Mouse (Mus musculus): ENCODE measurements around the gene Foxp1. TPM values are rescaled to one million over a fixed set of nuclear protein-coding genes. Genes with fewer than 3 reads are reported as not detected.

Gene Foxp1
- polyA plus RNA-seq, 1 experiment from 2014 or later: 91.9 TPM

DNA sequence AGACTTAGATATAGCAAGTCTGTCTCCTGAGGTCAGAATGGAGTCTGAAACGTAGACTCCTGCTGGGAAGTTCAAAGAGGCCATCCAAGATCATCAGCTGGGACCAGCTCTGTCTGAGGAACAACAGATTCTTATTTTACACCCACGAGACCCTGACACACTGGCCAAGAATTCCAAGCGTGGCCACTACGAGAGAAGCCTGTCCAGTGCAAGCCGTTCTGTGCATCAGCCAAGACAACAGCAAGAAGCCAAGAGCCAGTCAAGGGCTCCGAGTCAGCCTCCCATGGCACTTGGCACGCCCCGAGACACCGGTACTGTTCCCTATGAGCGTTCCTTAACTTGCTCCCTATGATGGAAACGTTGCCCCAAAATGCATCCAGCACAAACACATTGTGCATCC lies 194.8 kb downstream of the Foxp1 start:
- Histone ChIP-seq H3K9me3 (ENCODE audit: control insufficient read depth, low read length) (no peaks in the 10 kb centered on the region), H3K4me2 (replicated peaks; ENCODE audit: low read depth, low read length) (no peak overlapping the region), H3K27ac (ENCODE audit: low read depth, low read length) (no peak overlapping the region), H3K27me3 (ENCODE audit: control insufficient read depth, insufficient read depth, low read length) (no peaks in the 10 kb centered on the region), H3K9ac (ENCODE audit: low read depth, low read length) (no peak overlapping the region), H3K36me3 (ENCODE audit: control insufficient read depth, insufficient read depth, low read length) (no peaks in the 10 kb centered on the region), H3K4me3 (ENCODE audit: low read depth, low read length) (no peak overlapping the region), H3K4me1 (replicated peaks; ENCODE audit: control insufficient read depth, insufficient read depth, low read length) (no peaks in the 10 kb centered on the region)
- DNase-seq (ENCODE audit: low spot score): no peak
- WGBS: 77% methylated on average over 11 of the region's 11 CpGs
- ATAC-seq (ENCODE audit: low FRiP score): no peak

- Histone ChIP-seq H3K4me3 (ENCODE audit: low read depth, low read length) (no peak overlapping the region), H3K9me3 (ENCODE audit: control insufficient read depth, low read length) (no peaks in the 10 kb centered on the region), H3K4me1 (replicated peaks; ENCODE audit: control insufficient read depth, insufficient read depth, low read length) (no peaks in the 10 kb centered on the region), H3K27ac (ENCODE audit: low read depth, low read length) (no peak overlapping the region), H3K36me3 (ENCODE audit: control insufficient read depth, insufficient read depth, low read length) (no peaks in the 10 kb centered on the region), H3K4me2 (replicated peaks; ENCODE audit: low read depth, low read length) (no peak overlapping the region), H3K9ac (ENCODE audit: low read depth, low read length) (no peak overlapping the region), H3K27me3 (ENCODE audit: control insufficient read depth, insufficient read depth, low read length) (no peaks in the 10 kb centered on the region)
- DNase-seq (ENCODE audit: low spot score) (no peak), ATAC-seq (ENCODE audit: low FRiP score) (no peak)
- 96% methylated on average over 2 of the region's 2 CpGs for WGBS
Observed at GRCm38 (mm10) chr6:99325881-99326280, 196.6 kb downstream of the Foxp1 start.

DNA sequence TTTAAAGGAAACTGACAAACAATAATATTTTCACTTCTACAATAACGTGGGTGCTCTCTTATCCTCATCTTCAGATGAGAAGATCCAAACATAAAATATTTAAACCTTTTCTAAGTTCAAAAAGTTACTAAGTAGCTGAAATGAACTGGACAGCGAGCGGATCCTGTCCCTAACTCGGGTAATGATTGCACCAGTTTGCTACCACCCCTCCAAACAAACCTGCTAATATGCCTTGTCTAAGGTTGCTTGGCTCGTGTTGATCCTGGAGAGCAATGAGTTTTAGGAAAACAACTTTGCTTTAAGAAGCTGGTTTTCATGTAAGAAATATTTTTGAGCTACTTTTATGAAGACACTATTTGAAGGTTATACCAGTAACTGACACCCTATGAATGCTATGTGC lies 197.1 kb downstream of the Foxp1 start:
- Histone ChIP-seq H3K27me3 (ENCODE audit: control insufficient read depth, insufficient read depth, low read length) (no peaks in the 10 kb centered on the region), H3K4me1 (replicated peaks; ENCODE audit: control insufficient read depth, insufficient read depth, low read length) (no peaks in the 10 kb centered on the region), H3K36me3 (ENCODE audit: control insufficient read depth, insufficient read depth, low read length) (no peaks in the 10 kb centered on the region), H3K27ac (ENCODE audit: low read depth, low read length) (no peak overlapping the region), H3K4me3 (ENCODE audit: low read depth, low read length) (no peak overlapping the region), H3K9me3 (ENCODE audit: control insufficient read depth, low read length) (no peaks in the 10 kb centered on the region), H3K9ac (ENCODE audit: low read depth, low read length) (no peak overlapping the region), H3K4me2 (replicated peaks; ENCODE audit: low read depth, low read length) (no peak overlapping the region)
- DNase-seq (ENCODE audit: low spot score): no peak
- ATAC-seq (ENCODE audit: low FRiP score): no peak
- WGBS: 90% methylated on average over 5 of the region's 5 CpGs

DNA sequence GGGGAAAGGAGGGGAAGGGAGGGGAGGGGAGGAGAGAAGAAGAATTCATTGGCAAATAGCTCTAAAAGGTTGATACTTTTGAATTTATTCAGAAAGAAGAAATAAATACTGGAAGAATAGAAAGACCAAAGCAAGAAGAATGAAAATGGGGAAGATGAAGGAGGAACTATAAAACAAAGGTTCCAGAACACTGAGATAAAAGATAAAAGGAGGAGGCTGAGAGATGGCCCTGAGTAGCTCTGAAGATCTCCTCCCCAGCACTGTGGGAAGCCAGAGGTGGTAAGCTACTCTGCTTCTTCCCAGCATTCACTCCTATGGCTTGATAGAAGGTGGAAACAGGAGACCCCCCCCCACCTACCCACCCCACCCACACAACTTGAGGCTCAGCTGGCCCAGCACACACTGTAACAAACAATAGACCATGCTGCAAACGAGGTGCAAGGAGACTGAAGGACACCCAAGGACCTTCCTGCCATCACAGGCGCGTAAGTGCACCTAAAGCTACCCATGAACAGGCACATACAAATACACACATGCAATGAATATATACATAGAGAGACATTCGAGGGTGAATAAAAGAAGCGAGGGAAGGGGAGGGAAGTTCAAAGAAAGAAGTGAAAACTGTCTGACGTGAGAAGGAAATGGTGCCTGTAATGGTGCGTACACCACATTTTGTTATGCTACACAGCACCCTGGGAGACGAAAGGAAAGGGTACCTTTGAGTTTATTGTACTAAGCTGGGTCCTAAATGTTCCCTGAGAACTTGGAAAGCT lies 200.2 kb downstream of the Foxp1 start:
- WGBS: 80% methylated on average over 8 of the region's 8 CpGs

GRCm38 (mm10) chr6:99320444-99320843 lies 202.1 kb downstream of the Foxp1 start:
- 63% methylated on average over 8 of the region's 8 CpGs for WGBS
- ATAC-seq (ENCODE audit: low FRiP score): no peak
- Histone ChIP-seq H3K36me3 (ENCODE audit: control insufficient read depth, insufficient read depth, low read length) (no peaks in the 10 kb centered on the region), H3K4me3 (ENCODE audit: low read depth, low read length) (no peak overlapping the region), H3K4me2 (replicated peaks; ENCODE audit: low read depth, low read length) (no peak overlapping the region), H3K27ac (ENCODE audit: low read depth, low read length) (no peak overlapping the region), H3K9ac (ENCODE audit: low read depth, low read length) (no peak overlapping the region), H3K4me1 (replicated peaks; ENCODE audit: control insufficient read depth, insufficient read depth, low read length) (peaks cover 3% of the 10 kb centered on the region; the same call in 1 of the 2 replicates), H3K27me3 (ENCODE audit: control insufficient read depth, insufficient read depth, low read length) (no peaks in the 10 kb centered on the region), H3K9me3 (ENCODE audit: control insufficient read depth, low read length) (no peaks in the 10 kb centered on the region)
- peak; percentile 20 for DNase-seq (ENCODE audit: low spot score)

More for the DNA sequence above, 200.2 kb downstream of the Foxp1 start:
- no peak for ATAC-seq (ENCODE audit: low FRiP score)
- DNase-seq (ENCODE audit: low spot score): no peak
- H3K9ac ChIP-seq (ENCODE audit: low read depth, low read length): no peak overlapping the region
- no peaks in the 10 kb centered on the region for H3K9me3 ChIP-seq (ENCODE audit: control insufficient read depth, low read length)
- H3K4me1 ChIP-seq (replicated peaks; ENCODE audit: control insufficient read depth, insufficient read depth, low read length): peaks cover 3% of the 10 kb centered on the region; the same call in 1 of the 2 replicates
- no peaks in the 10 kb centered on the region for H3K36me3 ChIP-seq (ENCODE audit: control insufficient read depth, insufficient read depth, low read length)
- no peaks in the 10 kb centered on the region for H3K27me3 ChIP-seq (ENCODE audit: control insufficient read depth, insufficient read depth, low read length)
- no peak overlapping the region for H3K4me3 ChIP-seq (ENCODE audit: low read depth, low read length)
- no peak overlapping the region for H3K27ac ChIP-seq (ENCODE audit: low read depth, low read length)
- no peak overlapping the region for H3K4me2 ChIP-seq (replicated peaks; ENCODE audit: low read depth, low read length)

- Histone ChIP-seq H3K4me2 (replicated peaks; ENCODE audit: low read depth, low read length) (no peak overlapping the region), H3K4me1 (replicated peaks; ENCODE audit: control insufficient read depth, insufficient read depth, low read length) (peaks cover 3% of the 10 kb centered on the region; the same call in 1 of the 2 replicates), H3K27ac (ENCODE audit: low read depth, low read length) (no peak overlapping the region), H3K4me3 (ENCODE audit: low read depth, low read length) (no peak overlapping the region), H3K36me3 (ENCODE audit: control insufficient read depth, insufficient read depth, low read length) (no peaks in the 10 kb centered on the region), H3K9me3 (ENCODE audit: control insufficient read depth, low read length) (no peaks in the 10 kb centered on the region), H3K9ac (ENCODE audit: low read depth, low read length) (no peak overlapping the region), H3K27me3 (ENCODE audit: control insufficient read depth, insufficient read depth, low read length) (no peaks in the 10 kb centered on the region)
- 53% methylated on average over 19 of the region's 19 CpGs for WGBS
- DNase-seq (ENCODE audit: low spot score) (peak; percentile 35), ATAC-seq (ENCODE audit: low FRiP score) (peak; percentile 35; the same call in 1 of the 2 replicates)
Observed at GRCm38 (mm10) chr6:99319415-99320405, 202.8 kb downstream of the Foxp1 start.

DNA sequence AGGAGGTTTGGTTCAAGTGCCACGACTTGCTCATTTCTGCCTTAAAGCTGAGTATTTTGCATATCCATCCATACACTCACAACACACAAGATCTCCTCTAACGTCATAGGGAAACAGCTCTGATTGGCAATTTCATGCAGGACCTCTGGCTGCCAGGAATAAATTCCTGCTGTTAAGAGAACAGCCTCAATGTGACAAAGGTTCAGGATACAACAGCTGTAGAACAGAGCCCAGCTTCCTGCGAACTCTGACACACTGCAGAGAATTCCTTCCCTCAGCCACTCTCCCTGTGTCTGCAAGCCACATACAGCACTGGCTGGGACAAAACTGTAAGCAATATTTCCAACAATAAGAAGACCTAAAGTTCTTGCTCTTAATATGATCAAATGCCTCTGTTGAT lies 207.8 kb downstream of the Foxp1 start:
- Histone ChIP-seq H3K27me3 (ENCODE audit: control insufficient read depth, insufficient read depth, low read length) (no peaks in the 10 kb centered on the region), H3K9ac (ENCODE audit: low read depth, low read length) (no peak overlapping the region), H3K4me3 (ENCODE audit: low read depth, low read length) (no peak overlapping the region), H3K27ac (ENCODE audit: low read depth, low read length) (no peak overlapping the region), H3K4me2 (replicated peaks; ENCODE audit: low read depth, low read length) (no peak overlapping the region), H3K36me3 (ENCODE audit: control insufficient read depth, insufficient read depth, low read length) (no peaks in the 10 kb centered on the region), H3K4me1 (replicated peaks; ENCODE audit: control insufficient read depth, insufficient read depth, low read length) (no peaks in the 10 kb centered on the region; the same call in 1 of the 2 replicates), H3K9me3 (ENCODE audit: control insufficient read depth, low read length) (no peaks in the 10 kb centered on the region)
- ATAC-seq (ENCODE audit: low FRiP score): no peak
- 52% methylated on average over 3 of the region's 3 CpGs for WGBS
- no peak for DNase-seq (ENCODE audit: low spot score)

- WGBS: 61% methylated on average over 12 of the region's 12 CpGs
- DNase-seq (ENCODE audit: low spot score) (no peak), ATAC-seq (ENCODE audit: low FRiP score) (0 out of 2 replicates have a peak, but pooled peaks have one; percentile 47)
Observed at GRCm38 (mm10) chr6:99310529-99310928, 212.0 kb downstream of the Foxp1 start.

More at GRCm38 (mm10) chr6:99310529-99310928, 212.0 kb downstream of the Foxp1 start:
- no peak overlapping the region for H3K9ac ChIP-seq (ENCODE audit: low read depth, low read length)
- H3K4me2 ChIP-seq (replicated peaks; ENCODE audit: low read depth, low read length): no peak overlapping the region
- H3K27ac ChIP-seq (ENCODE audit: low read depth, low read length): no peak overlapping the region
- H3K36me3 ChIP-seq (ENCODE audit: control insufficient read depth, insufficient read depth, low read length): no peaks in the 10 kb centered on the region
- no peaks in the 10 kb centered on the region for H3K27me3 ChIP-seq (ENCODE audit: control insufficient read depth, insufficient read depth, low read length)
- H3K4me1 ChIP-seq (replicated peaks; ENCODE audit: control insufficient read depth, insufficient read depth, low read length): no peaks in the 10 kb centered on the region; the same call in 1 of the 2 replicates
- H3K9me3 ChIP-seq (ENCODE audit: control insufficient read depth, low read length): no peaks in the 10 kb centered on the region
- no peak overlapping the region for H3K4me3 ChIP-seq (ENCODE audit: low read depth, low read length)

Measured in hindbrain, embryonic 11.5 days (tissue).